Mouse (Mus musculus) small intestine, adult 2 months (tissue): ENCODE data around the gene Olfr1134.

Source experiments
- CTCF ChIP-seq: fragments of 200-500 bp; IDR thresholded peaks from 2 replicates; pipeline ENCODE4 v1.5.1; 2012; ENCODE audit warnings: low read depth, mild to moderate bottlenecking, control low read depth, inconsistent platforms, low read length, moderate library complexity, mixed read lengths; ENCODE audit not compliant: insufficient replicate concordance, insufficient read length; ENCODE audit errors: extremely low read depth
- POLR2A ChIP-seq: fragments of 200-500 bp; IDR thresholded peaks from 2 replicates; pipeline ENCODE4 v1.6.1; 2012; ENCODE audit warnings: low read depth, mild to moderate bottlenecking, control low read depth, inconsistent platforms, low read length, moderate library complexity

GRCm38 (mm10) chr2:87647274-87647673 is 11.0 kb downstream of the Olfr1134 start, which contains the start of gene Olfr1133:
- TF ChIP-seq POLR2A (no peak), CTCF (no peak)
